Mouse (Mus musculus) bone marrow macrophage, adult 2 months (primary cell): ENCODE results near the gene H2-DMa.

ENCODE experiments used
- CTCF ChIP-seq: IDR thresholded peaks from 2 replicates; pipeline ENCODE4 v1.5.1; 2012; ENCODE audit warnings: low read depth, mild to moderate bottlenecking, low read length, moderate library complexity
- POLR2A ChIP-seq: IDR thresholded peaks from 2 replicates; pipeline ENCODE4 v1.6.1; 2012; ENCODE audit warnings: mild to moderate bottlenecking, low read depth, low read length, borderline replicate concordance

DNA sequence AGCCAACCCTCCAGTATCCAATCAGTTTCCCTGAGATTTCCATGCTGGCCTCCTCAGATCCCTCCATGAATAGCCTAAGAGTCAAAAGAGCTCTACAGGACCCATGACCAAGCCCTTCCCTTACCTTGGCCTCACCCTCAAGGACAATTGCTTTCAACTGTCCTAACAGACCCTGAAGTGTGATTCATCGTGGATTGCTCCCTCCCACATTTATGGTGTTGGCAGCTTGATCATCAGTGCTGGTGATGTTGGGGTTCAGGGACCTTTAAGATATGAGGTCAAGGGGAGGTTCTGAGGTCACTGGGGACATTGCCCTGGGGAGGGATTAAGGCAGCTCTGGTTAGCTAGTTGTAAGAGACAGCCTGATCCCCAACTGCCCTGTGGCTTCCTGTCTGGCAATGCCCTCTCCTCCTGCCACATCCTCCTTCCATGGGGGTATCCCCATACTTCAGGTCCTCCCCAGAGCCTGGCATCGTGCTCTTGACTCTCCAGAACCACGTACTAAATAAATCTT lies 22.8 kb upstream of the H2-DMa start:
- no peak for TF ChIP-seq CTCF
- no peak for TF ChIP-seq POLR2A
